Mouse (Mus musculus) WW6 (cell line): ENCODE results near the gene Rtraf.
"Not testable (repeated sequence)": the region's sequence is repeated elsewhere in the genome, so short reads cannot be mapped to it uniquely, and the experiment has no call there.

Experiments
- DNase-seq: peaks from one replicate; pipeline ENCODE4 v3.0.0-alpha.2; 2013; ENCODE audit warnings: low read depth, low spot score

The Rtraf gene

DNA sequence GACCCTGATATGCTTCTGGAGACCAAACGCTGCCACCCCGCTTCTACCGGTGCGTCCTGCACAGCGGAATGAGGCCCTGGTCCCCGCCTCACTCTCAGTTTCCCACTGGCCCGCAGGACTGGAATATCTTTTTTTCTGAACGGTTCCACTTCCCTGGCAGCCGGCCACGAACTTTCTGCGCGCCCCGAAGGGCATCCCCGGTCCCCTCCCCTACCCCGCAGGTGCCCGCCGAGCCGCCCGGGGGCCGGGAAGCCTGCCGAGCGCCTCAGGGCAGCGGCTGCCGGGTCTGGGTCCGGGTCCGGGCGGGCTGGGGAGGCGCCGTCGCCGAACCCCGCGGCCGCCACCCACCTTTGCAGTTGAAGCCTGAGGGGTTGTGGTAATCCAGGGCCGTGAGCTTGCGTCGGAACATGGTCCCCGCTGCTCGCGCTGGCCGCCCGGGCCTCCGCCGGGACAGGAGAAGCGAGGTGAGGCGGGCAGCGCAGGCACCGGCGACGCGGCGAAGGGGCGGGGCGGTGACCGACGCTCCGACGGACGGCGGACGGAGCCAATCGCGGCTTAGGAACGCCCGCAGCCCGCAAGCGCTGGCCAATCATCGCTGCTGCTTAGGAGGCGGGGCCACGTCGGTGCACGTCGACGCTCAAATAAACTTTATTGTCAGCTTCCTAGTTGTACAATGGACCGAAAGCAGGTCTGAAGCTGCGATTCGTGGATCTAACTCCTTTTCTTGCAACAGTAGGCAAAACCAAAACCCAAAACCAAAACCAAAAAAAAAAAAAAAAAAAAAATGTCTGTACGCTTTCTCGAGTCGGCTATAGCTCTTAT, at the start of gene Rtraf:
TSS of gene Rtraf (minus strand) at position 504 of the 822 bp plus-strand sequence.
- peak; percentile 79 for DNase-seq

DNA sequence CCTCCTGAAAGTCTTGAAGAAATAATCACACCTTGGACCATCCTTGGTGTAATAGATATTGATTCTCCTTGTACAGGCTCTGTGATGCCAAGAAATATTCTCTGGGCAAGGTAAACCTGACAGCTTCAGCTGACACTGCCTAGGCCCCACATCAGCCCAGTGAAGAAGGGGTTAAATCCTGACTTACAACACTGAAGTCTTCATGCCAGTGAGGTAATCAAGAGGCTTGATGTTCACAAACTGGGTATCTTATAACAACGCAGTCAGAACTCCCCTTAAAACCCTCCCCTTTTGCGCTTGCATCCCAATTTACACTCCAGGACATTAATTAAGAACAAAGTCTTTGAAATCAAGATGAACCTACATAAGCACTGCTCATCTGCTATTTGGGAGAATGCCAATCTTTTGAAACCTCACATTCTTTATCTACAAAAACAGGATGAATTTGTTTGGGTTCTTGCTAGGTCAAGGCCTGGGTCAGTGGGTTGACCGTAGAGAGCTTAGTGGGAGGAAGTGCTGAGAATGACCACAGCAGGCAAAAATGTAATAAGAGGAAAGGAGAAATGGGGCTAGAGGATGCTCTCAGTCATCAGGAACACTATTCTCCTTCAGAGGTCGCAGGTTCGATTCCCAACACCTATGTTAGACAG, 43.8 kb upstream of the Rtraf start:
- no peak for DNase-seq

DNA sequence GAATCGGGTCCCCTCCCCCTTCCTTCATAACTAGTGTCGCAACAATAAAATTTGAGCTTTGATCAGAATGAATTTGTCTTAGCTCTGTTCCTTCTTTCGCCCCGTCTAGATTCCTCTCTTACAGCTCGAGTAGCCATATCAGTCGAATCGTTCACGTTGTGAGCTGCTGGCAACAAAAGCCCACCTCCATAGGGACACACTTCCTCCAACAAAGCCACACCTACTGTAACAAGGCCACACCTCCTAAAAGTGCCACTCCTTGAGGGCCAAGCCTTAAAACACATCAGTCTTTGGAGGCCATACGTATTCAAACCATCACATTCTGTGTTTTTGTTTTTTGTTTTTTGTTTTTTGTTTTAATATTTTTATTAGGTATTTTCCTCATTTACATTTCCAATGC, 41.5 kb upstream of the Rtraf start:
- not testable (repeated sequence) for DNase-seq

DNA sequence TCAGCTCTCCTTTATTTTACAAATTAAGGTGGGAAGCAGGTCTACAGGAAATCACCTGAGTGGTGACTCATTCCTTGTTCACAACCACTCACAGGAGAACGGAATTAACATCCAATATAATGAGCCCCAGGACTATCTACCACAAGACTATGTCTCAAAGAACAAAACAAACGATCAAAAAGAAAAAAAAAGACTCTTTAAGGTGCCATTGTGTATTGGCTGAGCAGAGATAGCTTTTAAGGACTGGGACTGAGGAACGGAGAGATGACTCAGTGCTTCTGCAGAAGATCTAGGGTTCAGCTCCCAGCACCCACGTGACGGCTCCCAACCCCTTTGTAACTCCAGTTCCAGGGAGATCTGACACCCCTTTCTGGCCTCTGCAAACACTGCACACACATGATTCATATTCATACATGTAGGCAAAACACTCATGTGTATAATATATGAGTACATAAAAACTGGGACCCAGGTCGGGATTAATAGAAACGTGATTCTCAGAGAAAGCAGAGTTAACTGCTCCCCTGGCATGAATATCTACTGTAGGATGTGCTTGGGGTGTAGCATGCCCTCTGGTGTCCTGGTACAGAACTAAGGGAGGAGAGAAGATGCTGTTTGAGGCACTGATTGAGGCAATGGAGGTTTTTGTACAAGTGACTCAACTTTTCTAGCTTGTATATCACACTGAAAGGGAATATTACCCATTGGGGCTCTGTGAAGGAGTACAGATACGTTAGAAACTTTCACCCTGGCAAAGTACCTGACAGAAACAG, 37.9 kb upstream of the Rtraf start:
- DNase-seq = no peak

DNA sequence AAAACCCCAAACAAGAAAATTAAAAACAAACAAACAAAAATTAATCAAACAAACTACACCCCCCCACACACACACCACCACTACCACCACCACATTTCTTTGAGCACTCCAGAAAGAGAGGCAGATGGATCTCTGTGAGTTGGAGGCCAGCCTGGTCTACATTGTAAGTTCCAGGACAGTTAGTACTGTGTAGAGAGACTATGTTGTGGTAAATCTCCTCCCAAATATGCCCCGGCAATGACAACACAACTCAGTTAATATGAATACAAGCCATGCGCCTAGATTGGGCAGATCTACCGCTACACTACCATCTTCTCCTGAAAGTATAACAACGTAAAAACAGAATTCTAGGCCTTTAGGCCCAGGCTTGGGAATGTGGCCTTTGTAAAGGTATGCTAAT, 36.7 kb upstream of the Rtraf start:
- no peak for DNase-seq

GRCm38 (mm10) chr14:19858808-19859776, 35.5 kb upstream of the Rtraf start:
- DNase-seq = no peak

- DNase-seq = no peak
Measured at GRCm38 (mm10) chr14:19858279-19858678, 34.7 kb upstream of the Rtraf start.

DNA sequence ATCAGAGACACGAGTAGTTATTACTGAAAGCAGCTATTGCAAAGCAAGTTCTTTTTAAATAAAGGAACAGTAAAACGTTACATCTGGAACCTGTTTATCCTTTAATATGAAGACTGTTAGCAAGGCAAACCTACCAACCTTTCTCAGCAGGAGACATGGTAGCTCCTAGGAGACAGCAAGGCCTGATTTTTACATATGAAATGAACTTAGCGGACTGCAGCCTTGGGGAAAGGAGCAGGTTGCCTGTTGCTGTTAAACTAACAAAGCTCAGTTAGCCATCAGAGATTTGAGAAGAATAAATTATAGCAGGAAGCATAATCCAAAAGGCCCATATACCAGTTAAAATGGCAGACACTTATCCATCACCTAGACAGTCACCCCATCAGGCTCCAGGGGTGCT, 29.8 kb upstream of the Rtraf start:
- no peak for DNase-seq

DNA sequence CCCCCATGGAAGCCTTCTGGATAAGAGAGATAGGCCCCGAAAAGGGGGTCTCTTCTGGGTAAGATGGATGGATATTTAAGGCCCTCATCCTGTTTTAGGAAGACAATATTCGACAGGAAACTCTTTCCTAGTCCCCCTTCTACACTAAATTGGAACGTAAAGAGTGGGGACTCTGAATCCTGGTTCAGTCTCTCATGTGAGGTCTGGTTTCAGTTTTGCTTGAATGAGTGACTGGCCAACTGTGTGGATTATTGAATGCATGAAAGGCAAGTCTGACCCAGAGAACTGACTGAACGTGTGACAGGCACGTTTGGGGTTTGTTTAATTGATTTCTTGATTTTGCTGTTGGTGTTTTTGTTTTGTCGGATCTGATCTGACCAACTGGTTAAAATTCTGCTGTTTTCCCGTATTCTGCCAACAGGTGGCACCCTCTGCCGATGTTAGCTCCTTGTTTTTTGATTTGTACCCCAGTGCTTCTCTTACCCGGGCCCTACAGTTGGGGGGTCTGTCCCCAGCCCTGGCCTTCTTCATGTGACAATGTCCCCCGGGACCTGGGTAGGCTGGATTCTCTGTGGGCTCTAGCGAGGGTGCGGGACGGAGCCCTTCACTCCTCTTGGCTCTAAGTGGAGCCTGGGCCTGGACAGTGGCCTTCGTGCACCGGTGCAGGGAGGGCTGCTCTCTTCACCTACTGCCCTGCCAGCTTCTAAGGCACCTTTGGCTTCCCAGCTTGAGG, 16.1 kb upstream of the Rtraf start:
- DNase-seq = no peak

- no peak for DNase-seq
Measured at GRCm38 (mm10) chr14:19836289-19836688, 12.7 kb upstream of the Rtraf start.

DNA sequence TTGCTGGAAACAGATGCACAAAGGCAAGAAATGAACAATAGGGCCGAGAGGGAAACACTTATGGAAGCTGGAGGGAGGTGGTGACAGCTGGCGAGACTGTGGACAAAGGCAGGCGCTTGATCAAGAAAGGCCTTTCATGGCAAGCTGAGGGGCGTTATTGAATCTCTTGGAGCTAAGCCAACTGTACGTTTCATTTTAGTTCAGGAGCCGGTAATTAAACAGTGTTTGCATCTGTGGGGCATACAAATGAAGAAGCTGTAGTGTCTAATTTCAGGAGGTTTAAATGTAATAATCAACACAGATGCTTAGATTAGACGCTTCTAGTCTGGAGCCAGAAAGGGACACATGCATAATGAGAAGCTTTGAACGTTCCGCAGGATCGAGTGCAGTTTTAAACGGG, 1.9 kb upstream of the Rtraf start:
- DNase-seq = no peak

- DNase-seq = no peak
Measured at GRCm38 (mm10) chr14:19821686-19822085, 1.9 kb downstream of the Rtraf start.

DNA sequence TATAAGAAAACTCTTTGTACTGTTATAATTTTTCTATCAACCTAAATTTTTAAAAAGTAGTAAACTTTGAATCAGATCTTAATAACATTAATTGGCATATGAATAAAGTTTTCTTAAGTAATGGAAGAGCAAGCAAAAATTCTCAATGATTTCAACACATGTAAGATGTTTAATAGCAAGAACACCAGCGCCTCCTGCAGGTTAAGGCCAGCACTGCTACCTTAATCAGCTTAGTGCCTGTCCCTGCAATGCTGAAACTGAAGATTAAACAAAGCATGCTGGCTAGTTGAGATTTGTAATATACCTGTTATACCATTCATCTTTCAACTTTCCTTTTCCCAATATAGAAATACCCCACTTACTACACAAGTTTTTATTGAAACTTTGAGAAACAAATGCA, 5.7 kb downstream of the Rtraf start:
- DNase-seq = peak; percentile 28

GRCm38 (mm10) chr14:19813061-19813460, 10.6 kb downstream of the Rtraf start:
- no peak for DNase-seq

DNA sequence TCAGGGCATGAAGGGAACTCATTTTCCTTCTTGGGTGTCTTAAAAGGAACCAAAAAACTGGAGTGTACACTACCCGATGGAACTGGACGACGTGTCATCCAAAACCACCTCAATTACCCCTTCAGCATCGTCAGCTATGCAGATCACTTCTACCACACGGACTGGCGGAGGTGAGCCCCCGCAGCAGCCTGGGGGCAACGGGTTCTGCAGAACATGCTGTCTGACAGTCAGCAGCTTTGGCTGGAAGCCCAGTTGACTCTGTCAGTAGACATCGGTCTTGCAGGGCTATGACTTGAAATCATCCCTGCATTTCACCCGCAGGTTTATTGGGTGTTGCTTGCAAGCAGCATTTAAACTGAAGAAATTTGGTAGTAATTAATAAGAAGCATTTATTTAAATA, 13.7 kb downstream of the Rtraf start:
- no peak for DNase-seq

GRCm38 (mm10) chr14:19807858-19808257, 15.8 kb downstream of the Rtraf start:
- no peak for DNase-seq

GRCm38 (mm10) chr14:19807339-19807738, 16.3 kb downstream of the Rtraf start:
- DNase-seq = no peak

- no peak for DNase-seq
Measured at GRCm38 (mm10) chr14:19803623-19804022, 20.0 kb downstream of the Rtraf start.

GRCm38 (mm10) chr14:19803222-19803621, 20.4 kb downstream of the Rtraf start:
- no peak for DNase-seq

GRCm38 (mm10) chr14:19801474-19802215, 22.0 kb downstream of the Rtraf start:
- no peak for DNase-seq
